Mouse (Mus musculus) liver, embryonic 14.5 days (tissue): ENCODE results near the gene Adgrl3.

ENCODE experiments used
- CTCF ChIP-seq: IDR thresholded peaks from 2 replicates; pipeline ENCODE4 v1.5.1; 2016; ENCODE audit warnings: antibody characterized with exemption, low read depth, control low read depth
- EP300 ChIP-seq: IDR thresholded peaks from 2 replicates; pipeline ENCODE4 v1.6.1; 2016; ENCODE audit warnings: antibody characterized with exemption, low read depth

- TF ChIP-seq CTCF (no peak), EP300 (no peak)
Observed at GRCm38 (mm10) chr5:81729620-81730019, 709.7 kb downstream of the Adgrl3 start.
